Mouse (Mus musculus) c-Kit-negative CD71-positive TER-119-positive erythroid progenitor cells, embryonic 14.5 days (primary cell): ENCODE results near the gene Scarf1.
A peak's percentile ranks its signal among the peaks of the same experiment; 100 is the strongest.

Experiments
- DNase-seq: peaks from one replicate; pipeline ENCODE4 v3.0.0-alpha.2; 2013; ENCODE audit warnings: low read depth, low spot score

Gene Scarf1

GRCm38 (mm10) chr11:75513336-75513735 is at the start of gene Scarf1:
Gene Scarf1, plus strand, starts transcription at chr11:75513540.
- DNase-seq: no peak

GRCm38 (mm10) chr11:75463624-75464023 is 49.7 kb upstream of the Scarf1 start:
- DNase-seq: no peak

GRCm38 (mm10) chr11:75464417-75464816 is 48.9 kb upstream of the Scarf1 start:
- no peak for DNase-seq

- no peak for DNase-seq
These were observed 48.3 kb upstream of the Scarf1 start for GRCm38 (mm10) chr11:75465051-75465450.

GRCm38 (mm10) chr11:75466731-75467505 is 46.4 kb upstream of the Scarf1 start:
- DNase-seq: no peak

- peak; percentile 56 for DNase-seq
These were observed 45.7 kb upstream of the Scarf1 start for GRCm38 (mm10) chr11:75467512-75468215.

GRCm38 (mm10) chr11:75468410-75468809 is 44.9 kb upstream of the Scarf1 start:
- no peak for DNase-seq

- no peak for DNase-seq
These were observed 44.1 kb upstream of the Scarf1 start for GRCm38 (mm10) chr11:75469261-75469660.

GRCm38 (mm10) chr11:75470675-75471074 is 42.7 kb upstream of the Scarf1 start:
- no peak for DNase-seq

GRCm38 (mm10) chr11:75472469-75473081 is 40.8 kb upstream of the Scarf1 start:
- DNase-seq: no peak

GRCm38 (mm10) chr11:75473376-75473775 is 40.0 kb upstream of the Scarf1 start:
- no peak for DNase-seq

- no peak for DNase-seq
These were observed 27.1 kb upstream of the Scarf1 start for GRCm38 (mm10) chr11:75486192-75486591.

GRCm38 (mm10) chr11:75486601-75487285 is 26.6 kb upstream of the Scarf1 start, which contains the start of gene Prpf8:
Gene Prpf8, plus strand, starts transcription at chr11:75486816.
- DNase-seq: peak; percentile 96

- no peak for DNase-seq
These were observed 25.8 kb upstream of the Scarf1 start for GRCm38 (mm10) chr11:75487496-75487895.

GRCm38 (mm10) chr11:75494296-75495049 is 18.9 kb upstream of the Scarf1 start:
- DNase-seq: no peak

GRCm38 (mm10) chr11:75498126-75498525 is 15.2 kb upstream of the Scarf1 start:
- DNase-seq: no peak

GRCm38 (mm10) chr11:75508162-75508561 is 5.2 kb upstream of the Scarf1 start:
- DNase-seq: no peak

GRCm38 (mm10) chr11:75508904-75509303 is 4.4 kb upstream of the Scarf1 start:
- no peak for DNase-seq

- DNase-seq: no peak
These were observed 3.4 kb upstream of the Scarf1 start, which contains the start of gene Rilp for GRCm38 (mm10) chr11:75509741-75510626. Gene Rilp, plus strand, starts transcription at chr11:75510094.

GRCm38 (mm10) chr11:75510627-75510993 is 2.7 kb upstream of the Scarf1 start:
- peak; percentile 80 for DNase-seq
